Mouse (Mus musculus): ENCODE results near the gene Actr1a.

The Actr1a gene

GRCm38 (mm10) chr19:46395109-46396009, at the start of gene Actr1a:
Actr1a (minus strand) TSS chr19:46395748.
- peak; percentile 96 for DNase-seq

- peak; percentile 81 for DNase-seq
Measured at GRCm38 (mm10) chr19:46444209-46444608, 48.7 kb upstream of the Actr1a start.

- no peak for DNase-seq
Measured at GRCm38 (mm10) chr19:46443509-46443908, 48.0 kb upstream of the Actr1a start.

GRCm38 (mm10) chr19:46435492-46435891, 39.9 kb upstream of the Actr1a start:
- DNase-seq = no peak

GRCm38 (mm10) chr19:46434591-46434990, 39.0 kb upstream of the Actr1a start:
- no peak for DNase-seq

- DNase-seq = no peak
Measured at GRCm38 (mm10) chr19:46434148-46434547, 38.6 kb upstream of the Actr1a start.

- DNase-seq = no peak
Measured at GRCm38 (mm10) chr19:46433712-46434111, 38.2 kb upstream of the Actr1a start.

GRCm38 (mm10) chr19:46429250-46429649, 33.7 kb upstream of the Actr1a start:
- DNase-seq = no peak

GRCm38 (mm10) chr19:46426488-46426887, 30.9 kb upstream of the Actr1a start:
- no peak for DNase-seq

- no peak for DNase-seq
Measured at GRCm38 (mm10) chr19:46425266-46425665, 29.7 kb upstream of the Actr1a start.

- no peak for DNase-seq
Measured at GRCm38 (mm10) chr19:46422384-46423338, 27.1 kb upstream of the Actr1a start.

- DNase-seq = no peak
Measured at GRCm38 (mm10) chr19:46420410-46420809, 24.9 kb upstream of the Actr1a start.

GRCm38 (mm10) chr19:46418051-46418450, 22.5 kb upstream of the Actr1a start:
- no peak for DNase-seq

- DNase-seq = no peak
Measured at GRCm38 (mm10) chr19:46416276-46416675, 20.7 kb upstream of the Actr1a start.

- no peak for DNase-seq
Measured at GRCm38 (mm10) chr19:46414486-46414885, 18.9 kb upstream of the Actr1a start.

- DNase-seq = no peak
Measured at GRCm38 (mm10) chr19:46413969-46414368, 18.4 kb upstream of the Actr1a start.

GRCm38 (mm10) chr19:46412056-46412805, 16.7 kb upstream of the Actr1a start:
- no peak for DNase-seq

GRCm38 (mm10) chr19:46409506-46409905, 14.0 kb upstream of the Actr1a start:
- no peak for DNase-seq

GRCm38 (mm10) chr19:46406592-46407386, 11.2 kb upstream of the Actr1a start:
- no peak for DNase-seq

- no peak for DNase-seq
Measured at GRCm38 (mm10) chr19:46404030-46404429, 8.5 kb upstream of the Actr1a start.

- no peak for DNase-seq
Measured at GRCm38 (mm10) chr19:46400558-46400957, 5.0 kb upstream of the Actr1a start.

GRCm38 (mm10) chr19:46399886-46400285, 4.3 kb upstream of the Actr1a start:
- no peak for DNase-seq

Measured in thymus, postnatal 14 days (tissue).